Mouse (Mus musculus) intestine, postnatal 0 days (tissue): Measurements from ENCODE around the gene Ercc6. TPM values are rescaled to one million over a fixed set of nuclear protein-coding genes. Genes with fewer than 3 reads are reported as not detected.

Experiments used
- ATAC-seq: fragments of 200-750 bp; cut with Nextera tagmentation; 2 replicates; pipeline ENCODE4 v1.8.0; 2017; ENCODE audit warnings: mild to moderate bottlenecking, moderate TSS enrichment, moderate library complexity
- H3K27ac ChIP-seq: fragments of 300-500 bp; sonication (generic); 2 replicates; pipeline ENCODE4 v1.5.1; 2014; ENCODE audit warnings: mild to moderate bottlenecking, low read depth, low read length, moderate library complexity
- H3K27me3 ChIP-seq: fragments of 300-500 bp; sonication (generic); replicated peaks from 2 replicates; pipeline ENCODE4 v1.6.1; 2014; ENCODE audit warnings: low read length, mixed read lengths; ENCODE audit not compliant: control insufficient read depth, insufficient read depth
- H3K36me3 ChIP-seq: fragments of 300-500 bp; sonication (generic); 2 replicates; pipeline ENCODE4 v1.6.1; 2014; ENCODE audit warnings: mild to moderate bottlenecking, moderate library complexity; ENCODE audit not compliant: control insufficient read depth, insufficient read depth
- H3K4me1 ChIP-seq: fragments of 300-500 bp; sonication (generic); replicated peaks from 2 replicates; pipeline ENCODE4 v1.6.1; 2014; ENCODE audit warnings: antibody characterized with exemption, low read length, mixed read lengths; ENCODE audit not compliant: control insufficient read depth, insufficient read depth
- H3K4me2 ChIP-seq: fragments of 300-500 bp; sonication (generic); replicated peaks from 2 replicates; pipeline ENCODE4 v1.6.1; 2014; ENCODE audit warnings: low read depth, mild to moderate bottlenecking, moderate library complexity
- H3K4me3 ChIP-seq: fragments of 300-500 bp; sonication (generic); 2 replicates; pipeline ENCODE4 v1.5.1; 2014; ENCODE audit warnings: low read depth, low read length
- H3K9ac ChIP-seq: fragments of 300-500 bp; sonication (generic); 2 replicates; pipeline ENCODE4 v1.6.1; 2014; ENCODE audit warnings: mild to moderate bottlenecking, low read depth, low read length
- H3K9me3 ChIP-seq: fragments of 300-500 bp; sonication (generic); 2 replicates; pipeline ENCODE4 v1.6.1; 2016; ENCODE audit warnings: mixed run types; ENCODE audit not compliant: control insufficient read depth
- CTCF ChIP-seq: sonication (generic); IDR thresholded peaks from 2 replicates; pipeline ENCODE4 v1.5.1; 2016; ENCODE audit warnings: low read depth, mild to moderate bottlenecking, control low read depth, antibody characterized with exemption, moderate library complexity
- WGBS: fragments of 180-500 bp; shearing (Covaris S2); extraction: QIAGEN DNeasy Blood & Tissue Kit; methylation state at CpG from one replicate; pipeline ENCODE4 v1.1.7; 2014; 5-methylcytosine and 5-hydroxymethylcytosine counted together
- polyA plus RNA-seq: library from polyadenylated mRNA; unstranded; fragments of >200 nt; fragmentation: Nextera tagmentation; extraction: Ambion mirVana; gene quantifications from 2 replicates; pipeline ENCODE4 v1.2.1, GENCODE M21; 2015

Ercc6 gene
- polyA plus RNA-seq, 1 experiment from 2014 or later, result 7.7 TPM

GRCm38 (mm10) chr14:32533148-32533520 is 19.8 kb downstream of the Ercc6 start:
- no peak overlapping the region for H3K4me2 ChIP-seq
- H3K27me3 ChIP-seq, result no peaks in the 10 kb centered on the region
- no peak overlapping the region for H3K4me3 ChIP-seq
- WGBS, result 82% methylated on average over 3 of the region's 3 CpGs
- no peak for TF ChIP-seq CTCF
- no peaks in the 10 kb centered on the region for H3K9me3 ChIP-seq
- H3K4me1 ChIP-seq, result no peaks in the 10 kb centered on the region
- no peak for ATAC-seq
- H3K9ac ChIP-seq, result no peak overlapping the region
- peaks cover 26% of the 10 kb centered on the region for H3K36me3 ChIP-seq
- H3K27ac ChIP-seq, result no peak overlapping the region

- no peak overlapping the region for H3K27ac ChIP-seq
- H3K36me3 ChIP-seq, result peaks cover 23% of the 10 kb centered on the region
- H3K4me2 ChIP-seq, result no peak overlapping the region
- no peaks in the 10 kb centered on the region for H3K4me1 ChIP-seq
- H3K4me3 ChIP-seq, result no peak overlapping the region
- WGBS, result 90% methylated on average over 4 of the region's 4 CpGs
- no peak for TF ChIP-seq CTCF
- H3K9ac ChIP-seq, result no peak overlapping the region
- no peaks in the 10 kb centered on the region for H3K27me3 ChIP-seq
- no peaks in the 10 kb centered on the region for H3K9me3 ChIP-seq
- ATAC-seq, result no peak
Measured at GRCm38 (mm10) chr14:32533656-32534055, 20.3 kb downstream of the Ercc6 start.

- no peak overlapping the region for H3K4me2 ChIP-seq
- H3K27me3 ChIP-seq, result no peaks in the 10 kb centered on the region
- H3K36me3 ChIP-seq, result peaks cover 18% of the 10 kb centered on the region
- WGBS, result 74% methylated on average over 5 of the region's 5 CpGs
- no peak overlapping the region for H3K9ac ChIP-seq
- H3K27ac ChIP-seq, result no peak overlapping the region
- no peak overlapping the region for H3K4me3 ChIP-seq
- H3K9me3 ChIP-seq, result no peaks in the 10 kb centered on the region
- peak; percentile 81 for TF ChIP-seq CTCF
- H3K4me1 ChIP-seq, result no peaks in the 10 kb centered on the region
- ATAC-seq, result no peak
Measured at GRCm38 (mm10) chr14:32534137-32534536, 20.8 kb downstream of the Ercc6 start.

- 54% methylated on average over 9 of the region's 9 CpGs for whole genome bisulfite sequencing
- H3K4me1 ChIP-seq, result no peaks in the 10 kb centered on the region
- no peak overlapping the region for H3K9ac ChIP-seq
Measured at GRCm38 (mm10) chr14:32536763-32537162, 23.4 kb downstream of the Ercc6 start.

GRCm38 (mm10) chr14:32538115-32538514 is 24.8 kb downstream of the Ercc6 start:
- Histone ChIP-seq H3K4me1 (no peaks in the 10 kb centered on the region), H3K9me3 (no peaks in the 10 kb centered on the region), H3K27me3 (no peaks in the 10 kb centered on the region), H3K4me3 (no peak overlapping the region), H3K36me3 (peaks cover 23% of the 10 kb centered on the region), H3K27ac (no peak overlapping the region), H3K9ac (no peak overlapping the region), H3K4me2 (no peak overlapping the region)
- ATAC-seq, result no peak
- TF ChIP-seq CTCF, result no peak
- 82% methylated on average over 1 of the region's 1 CpGs for WGBS

More at GRCm38 (mm10) chr14:32536763-32537162, 23.4 kb downstream of the Ercc6 start:
- H3K36me3 ChIP-seq, result peaks cover 17% of the 10 kb centered on the region
- TF ChIP-seq CTCF, result no peak
- no peak overlapping the region for H3K4me3 ChIP-seq
- H3K9me3 ChIP-seq, result no peaks in the 10 kb centered on the region
- no peak overlapping the region for H3K4me2 ChIP-seq
- no peak for ATAC-seq
- no peaks in the 10 kb centered on the region for H3K27me3 ChIP-seq
- no peak overlapping the region for H3K27ac ChIP-seq

GRCm38 (mm10) chr14:32543075-32543474 is 29.8 kb downstream of the Ercc6 start:
- ATAC-seq, result no peak
- H3K9me3 ChIP-seq, result no peaks in the 10 kb centered on the region
- no peak overlapping the region for H3K4me3 ChIP-seq
- H3K36me3 ChIP-seq, result peaks cover 19% of the 10 kb centered on the region
- H3K4me2 ChIP-seq, result no peak overlapping the region
- no peaks in the 10 kb centered on the region for H3K27me3 ChIP-seq
- peak; percentile 22; the same call in 1 of the 2 replicates for TF ChIP-seq CTCF
- H3K4me1 ChIP-seq, result no peaks in the 10 kb centered on the region
- H3K9ac ChIP-seq, result no peak overlapping the region
- no peak overlapping the region for H3K27ac ChIP-seq

GRCm38 (mm10) chr14:32546676-32547075 is 33.4 kb downstream of the Ercc6 start:
- WGBS, result 65% methylated on average over 5 of the region's 5 CpGs
- H3K4me2 ChIP-seq, result no peak overlapping the region
- H3K4me1 ChIP-seq, result no peaks in the 10 kb centered on the region
- no peak for ATAC-seq
- H3K27me3 ChIP-seq, result no peaks in the 10 kb centered on the region
- no peak overlapping the region for H3K4me3 ChIP-seq
- TF ChIP-seq CTCF, result no peak
- no peak overlapping the region for H3K9ac ChIP-seq
- H3K36me3 ChIP-seq, result peaks cover 18% of the 10 kb centered on the region
- no peak overlapping the region for H3K27ac ChIP-seq
- no peaks in the 10 kb centered on the region for H3K9me3 ChIP-seq
